13 mouse cellular contexts compared by ENCODE assay signal in the genomic region with DNA sequence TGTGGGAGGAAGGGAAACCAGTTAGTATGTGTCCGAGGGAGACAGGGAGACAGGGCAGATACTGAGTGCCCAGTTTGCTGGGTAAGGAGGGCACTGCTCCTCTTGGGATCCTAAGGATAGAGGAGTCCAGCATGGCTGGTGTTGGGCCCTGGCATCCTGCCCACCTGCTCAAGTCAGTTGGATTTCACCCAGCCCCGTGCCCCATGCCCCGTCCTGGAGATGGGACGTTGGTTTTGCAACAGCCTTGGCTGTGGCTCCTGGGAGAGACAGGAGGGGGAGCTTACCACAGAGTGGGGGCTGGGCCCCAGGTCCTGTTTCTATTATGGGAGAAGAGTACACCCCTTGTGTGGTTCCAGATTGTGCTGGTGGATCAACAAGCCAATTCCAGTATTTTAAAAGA. TPM values are rescaled to one million over a fixed set of nuclear protein-coding genes. Genes with fewer than 3 reads are reported as not detected.
A peak's percentile ranks its signal among the peaks of the same experiment; 100 is the strongest.
DNase-seq lines count a peak whose midpoint lies in the region; ATAC-seq and TF ChIP-seq lines count a peak whose summit lies in the region.
"Had no signal": no experiment of that assay in that cellular context is flagged by ENCODE, and none has a peak within 500 bp of the region (broad histone marks: within the 10 kb centered on the region; RNA-seq: fewer than 3 reads in every experiment).

No protein-coding gene starts in this region.

- DNase-seq in hindbrain, postnatal 0 days (ENCODE audit: low spot score) = peak; percentile 45
- DNase-seq in hindbrain, embryonic 14.5 days (ENCODE audit: low spot score) = no peak
- peak; percentile 89 for DNase-seq in adrenal gland, adult 2 months
- peak; percentile 54 to 81 for DNase-seq in lung, postnatal 4 days
- DNase-seq in urinary bladder, adult 18-20 months (ENCODE audit: low spot score in 2 of 2) = no peak
- no peak for DNase-seq in midbrain, embryonic 11.5 days (ENCODE audit: low spot score, missing footprints)
- DNase-seq: thymus, postnatal 4 days had no signal

- no peak overlapping the region for H3K4me3 ChIP-seq in hindbrain, postnatal 0 days (ENCODE audit: low read length)
- no peak overlapping the region for H3K4me3 ChIP-seq in hindbrain, embryonic 14.5 days (replicated peaks; ENCODE audit: low read length)
- no peak overlapping the region for H3K4me3 ChIP-seq in heart, embryonic 16.5 days (ENCODE audit: low read length)
- no peak overlapping the region for H3K4me3 ChIP-seq in midbrain, embryonic 11.5 days (ENCODE audit: low read depth, low read length)
- H3K4me3 ChIP-seq: hindbrain, embryonic 13.5 days; limb, embryonic 15.5 days had no signal

- H3K9ac ChIP-seq in hindbrain, postnatal 0 days (replicated peaks; ENCODE audit: low read length) = no peak overlapping the region
- H3K9ac ChIP-seq in hindbrain, embryonic 14.5 days = no peak overlapping the region
- no peak overlapping the region for H3K9ac ChIP-seq in heart, embryonic 16.5 days (ENCODE audit: low read length)
- H3K9ac ChIP-seq in midbrain, embryonic 11.5 days (ENCODE audit: low read length) = no peak overlapping the region
- H3K9ac ChIP-seq: hindbrain, embryonic 13.5 days; limb, embryonic 15.5 days had no signal

- no peaks in the 10 kb centered on the region for H3K9me3 ChIP-seq in hindbrain, postnatal 0 days (ENCODE audit: low read length)
- no peaks in the 10 kb centered on the region for H3K9me3 ChIP-seq in hindbrain, embryonic 14.5 days (ENCODE audit: control insufficient read depth, low read length)
- H3K9me3 ChIP-seq in heart, embryonic 16.5 days (replicated peaks; ENCODE audit: control insufficient read depth, low read length) = no peaks in the 10 kb centered on the region
- H3K9me3 ChIP-seq in midbrain, embryonic 11.5 days (ENCODE audit: control insufficient read depth, low read length) = no peaks in the 10 kb centered on the region
- H3K9me3 ChIP-seq: hindbrain, embryonic 13.5 days; limb, embryonic 15.5 days had no signal

- peaks cover 5% of the 10 kb centered on the region; the same call in 1 of the 2 replicates for H3K27me3 ChIP-seq in hindbrain, postnatal 0 days (ENCODE audit: insufficient read depth, low read length)
- H3K27me3 ChIP-seq in hindbrain, embryonic 14.5 days (ENCODE audit: control insufficient read depth, insufficient read depth, low read length) = peaks cover 24% of the 10 kb centered on the region; the same call in 1 of the 2 replicates
- H3K27me3 ChIP-seq in heart, embryonic 16.5 days (ENCODE audit: control insufficient read depth, insufficient read depth, low read length) = peaks cover 5% of the 10 kb centered on the region; the same call in 1 of the 2 replicates
- peaks cover 19% of the 10 kb centered on the region for H3K27me3 ChIP-seq in midbrain, embryonic 11.5 days (ENCODE audit: control insufficient read depth, insufficient read depth, low read length)
- H3K27me3 ChIP-seq: Patski had no signal

- H3K36me3 ChIP-seq in hindbrain, postnatal 0 days (ENCODE audit: insufficient read depth, low read length) = no peaks in the 10 kb centered on the region
- H3K36me3 ChIP-seq in hindbrain, embryonic 14.5 days (replicated peaks; ENCODE audit: control insufficient read depth, insufficient read depth) = no peaks in the 10 kb centered on the region
- no peaks in the 10 kb centered on the region for H3K36me3 ChIP-seq in heart, embryonic 16.5 days (ENCODE audit: control insufficient read depth, insufficient read depth)
- no peaks in the 10 kb centered on the region for H3K36me3 ChIP-seq in midbrain, embryonic 11.5 days (ENCODE audit: control insufficient read depth, insufficient read depth, low read length)
- H3K36me3 ChIP-seq: hindbrain, embryonic 13.5 days; limb, embryonic 15.5 days had no signal

- no peaks in the 10 kb centered on the region for H3K4me1 ChIP-seq in hindbrain, postnatal 0 days (ENCODE audit: insufficient read depth, low read length)
- peaks cover 5% of the 10 kb centered on the region; the same call in 1 of the 2 replicates for H3K4me1 ChIP-seq in hindbrain, embryonic 14.5 days (replicated peaks; ENCODE audit: control insufficient read depth, insufficient read depth, low read length)
- peaks cover 19% of the 10 kb centered on the region for H3K4me1 ChIP-seq in heart, embryonic 16.5 days (ENCODE audit: control insufficient read depth, insufficient read depth, low read length)
- peaks cover 4% of the 10 kb centered on the region; the same call in 1 of the 2 replicates for H3K4me1 ChIP-seq in midbrain, embryonic 11.5 days (ENCODE audit: control insufficient read depth, insufficient read depth, low read length)

- TF ChIP-seq CTCF in hindbrain, postnatal 0 days (IDR thresholded peaks at IDR 0.05; ENCODE audit: low read depth) = no peak

- no peak overlapping the region for H3K27ac ChIP-seq in hindbrain, postnatal 0 days
- H3K27ac ChIP-seq in hindbrain, embryonic 14.5 days = no peak overlapping the region
- 0 out of 2 replicates have a peak overlapping the region, but pooled peaks have one; percentile 0 for H3K27ac ChIP-seq in heart, embryonic 16.5 days (ENCODE audit: low read length)
- H3K27ac ChIP-seq in midbrain, embryonic 11.5 days (ENCODE audit: low read depth, low read length) = no peak overlapping the region
- H3K27ac ChIP-seq: hindbrain, embryonic 13.5 days; limb, embryonic 15.5 days had no signal

- H3K4me2 ChIP-seq in hindbrain, postnatal 0 days (ENCODE audit: low read depth, low read length) = no peak overlapping the region
- no peak overlapping the region for H3K4me2 ChIP-seq in hindbrain, embryonic 14.5 days (replicated peaks)
- no peak overlapping the region for H3K4me2 ChIP-seq in heart, embryonic 16.5 days (ENCODE audit: low read depth, low read length)
- H3K4me2 ChIP-seq in midbrain, embryonic 11.5 days = no peak overlapping the region
- H3K4me2 ChIP-seq: hindbrain, embryonic 13.5 days; limb, embryonic 15.5 days had no signal

- 25% methylated on average over 4 of the region's 4 CpGs for WGBS in hindbrain, postnatal 0 days
- 77% methylated on average over 4 of the region's 4 CpGs for WGBS in hindbrain, embryonic 14.5 days
- WGBS in heart, embryonic 16.5 days = 22% methylated on average over 4 of the region's 4 CpGs
- WGBS in midbrain, embryonic 11.5 days = 69% methylated on average over 4 of the region's 4 CpGs

- ATAC-seq in hindbrain, postnatal 0 days = no peak
- ATAC-seq in hindbrain, embryonic 14.5 days (ENCODE audit: low FRiP score) = no peak
- ATAC-seq in heart, embryonic 16.5 days (replicated peaks; ENCODE audit: extremely low read depth, insufficient read depth, low FRiP score) = 0 out of 2 replicates have a peak, but pooled peaks have one; percentile 6
- ATAC-seq in activated CD4-positive, CD25-positive, alpha-beta regulatory T cell, adult 4 months = no peak
- ATAC-seq in midbrain, embryonic 11.5 days (ENCODE audit: low FRiP score) = no peak

RNA-seq across cellular contexts. Expression of a gene that starts 1.6 kb away (rescaled TPM):
- total RNA-seq in hindbrain, postnatal 0 days (2014; rRNA removed) = not detected in 2 replicates
- polyA plus RNA-seq in hindbrain, postnatal 0 days (2015; fragmentation: Nextera tagmentation; extraction: Ambion mirVana) = 0.24 TPM in 1 of 2 replicates, not detected in the other
- polyA plus RNA-seq in hindbrain, embryonic 14.5 days (2014; fragmentation: Nextera tagmentation; extraction: Ambion mirVana) = 0.47 TPM in 1 of 2 replicates, not detected in the other
- total RNA-seq in adrenal gland, adult 2 months (2021) = under 1 TPM; 0.49 to 0.79 TPM
- polyA plus RNA-seq in adrenal gland, adult 2 months (2012; rRNA removed) = 0.34 and 1.1 TPM in 2 replicates
- 0.20 and 1.1 TPM in 2 replicates for polyA plus RNA-seq in heart, embryonic 16.5 days (2015; fragmentation: Nextera tagmentation; extraction: Ambion mirVana)
- polyA plus RNA-seq in activated CD4-positive, CD25-positive, alpha-beta regulatory T cell, adult 4 months (2017; shearing (Covaris generic)) = not detected
- polyA plus RNA-seq in midbrain, embryonic 11.5 days (2014; fragmentation: Nextera tagmentation; extraction: Ambion mirVana) = 0.18 TPM in 1 of 2 replicates, not detected in the other
- polyA plus RNA-seq: cortical plate, adult 2 months; Patski had no signal

RNA-seq across cellular contexts. Expression of a gene that starts 6.2 kb away (rescaled TPM):
- total RNA-seq in hindbrain, postnatal 0 days (2014; rRNA removed) = not detected in 2 replicates
- polyA plus RNA-seq in hindbrain, postnatal 0 days (2015; fragmentation: Nextera tagmentation; extraction: Ambion mirVana) = not detected in 2 replicates
- polyA plus RNA-seq in hindbrain, embryonic 14.5 days (2014; fragmentation: Nextera tagmentation; extraction: Ambion mirVana) = not detected in 2 replicates
- total RNA-seq in adrenal gland, adult 2 months (2021) = 1,000 to 10,000 TPM; 2,358 to 4,405 TPM
- 4,988 and 13,425 TPM in 2 replicates for polyA plus RNA-seq in adrenal gland, adult 2 months (2012; rRNA removed)
- not detected in 2 replicates for polyA plus RNA-seq in heart, embryonic 16.5 days (2015; fragmentation: Nextera tagmentation; extraction: Ambion mirVana)
- polyA plus RNA-seq in activated CD4-positive, CD25-positive, alpha-beta regulatory T cell, adult 4 months (2017; shearing (Covaris generic)) = not detected
- not detected in 2 replicates for polyA plus RNA-seq in midbrain, embryonic 11.5 days (2014; fragmentation: Nextera tagmentation; extraction: Ambion mirVana)
- polyA plus RNA-seq: hindbrain, embryonic 13.5 days; limb, embryonic 15.5 days; Patski had no signal

RNA-seq across cellular contexts. Expression of a gene that starts 10.0 kb away (rescaled TPM):
- total RNA-seq in hindbrain, postnatal 0 days (2014; rRNA removed) = 487 and 541 TPM in 2 replicates
- 268 and 283 TPM in 2 replicates for polyA plus RNA-seq in hindbrain, postnatal 0 days (2015; fragmentation: Nextera tagmentation; extraction: Ambion mirVana)
- 288 and 294 TPM in 2 replicates for polyA plus RNA-seq in hindbrain, embryonic 14.5 days (2014; fragmentation: Nextera tagmentation; extraction: Ambion mirVana)
- 1 to 10 TPM; 1.2 to 2.2 TPM for total RNA-seq in adrenal gland, adult 2 months (2021)
- 4.2 and 4.6 TPM in 2 replicates for polyA plus RNA-seq in adrenal gland, adult 2 months (2012; rRNA removed)
- 9.1 and 9.8 TPM in 2 replicates for polyA plus RNA-seq in heart, embryonic 16.5 days (2015; fragmentation: Nextera tagmentation; extraction: Ambion mirVana)
- polyA plus RNA-seq in activated CD4-positive, CD25-positive, alpha-beta regulatory T cell, adult 4 months (2017; shearing (Covaris generic)) = 1 to 10 TPM; 1.6 to 2.1 TPM
- polyA plus RNA-seq in midbrain, embryonic 11.5 days (2014; fragmentation: Nextera tagmentation; extraction: Ambion mirVana) = 112 and 117 TPM in 2 replicates

RNA-seq across cellular contexts. Expression of a gene that starts 10.2 kb away (rescaled TPM):
- 9.4 and 20.5 TPM in 2 replicates for total RNA-seq in hindbrain, postnatal 0 days (2014; rRNA removed)
- polyA plus RNA-seq in hindbrain, postnatal 0 days (2015; fragmentation: Nextera tagmentation; extraction: Ambion mirVana) = 11.6 and 11.8 TPM in 2 replicates
- polyA plus RNA-seq in hindbrain, embryonic 14.5 days (2014; fragmentation: Nextera tagmentation; extraction: Ambion mirVana) = 10.1 and 12.8 TPM in 2 replicates
- under 1 TPM; 0.62 to 0.63 TPM for total RNA-seq in adrenal gland, adult 2 months (2021)
- 3.4 and 4.1 TPM in 2 replicates for polyA plus RNA-seq in adrenal gland, adult 2 months (2012; rRNA removed)
- 1.2 and 1.9 TPM in 2 replicates for polyA plus RNA-seq in heart, embryonic 16.5 days (2015; fragmentation: Nextera tagmentation; extraction: Ambion mirVana)
- not detected for polyA plus RNA-seq in activated CD4-positive, CD25-positive, alpha-beta regulatory T cell, adult 4 months (2017; shearing (Covaris generic))
- polyA plus RNA-seq in midbrain, embryonic 11.5 days (2014; fragmentation: Nextera tagmentation; extraction: Ambion mirVana) = 11.9 and 12.1 TPM in 2 replicates

RNA-seq across cellular contexts. Expression of a gene that starts 24.3 kb away (rescaled TPM):
- 71.4 and 82.2 TPM in 2 replicates for total RNA-seq in hindbrain, postnatal 0 days (2014; rRNA removed)
- polyA plus RNA-seq in hindbrain, postnatal 0 days (2015; fragmentation: Nextera tagmentation; extraction: Ambion mirVana) = 43.2 and 48.4 TPM in 2 replicates
- polyA plus RNA-seq in hindbrain, embryonic 14.5 days (2014; fragmentation: Nextera tagmentation; extraction: Ambion mirVana) = 42.0 and 42.5 TPM in 2 replicates
- total RNA-seq in adrenal gland, adult 2 months (2021) = 10 to 100 TPM; 38.4 to 43.0 TPM
- 126 and 132 TPM in 2 replicates for polyA plus RNA-seq in adrenal gland, adult 2 months (2012; rRNA removed)
- polyA plus RNA-seq in heart, embryonic 16.5 days (2015; fragmentation: Nextera tagmentation; extraction: Ambion mirVana) = 44.9 and 45.2 TPM in 2 replicates
- polyA plus RNA-seq in activated CD4-positive, CD25-positive, alpha-beta regulatory T cell, adult 4 months (2017; shearing (Covaris generic)) = 10 to 100 TPM in 1 of 2 experiments, 1 to 10 TPM in 1; 6.7 to 10.5 TPM
- 39.7 and 45.7 TPM in 2 replicates for polyA plus RNA-seq in midbrain, embryonic 11.5 days (2014; fragmentation: Nextera tagmentation; extraction: Ambion mirVana)

Comparison
In these comparisons a context has a peak if more than half of its experiments do, and no peak if none do; other contexts are left out.
1. DNase-seq: peak in hindbrain, postnatal 0 days (single experiment), adrenal gland, adult 2 months (single experiment) and lung, postnatal 4 days (2 of 2); none in hindbrain, embryonic 14.5 days (single experiment), urinary bladder, adult 18-20 months (0 of 2) and midbrain, embryonic 11.5 days (single experiment).
2. RNA of a gene that starts 6.2 kb away (polyA plus RNA-seq): 4,988 to 13,425 TPM in adrenal gland, adult 2 months; not detected in heart, embryonic 16.5 days, not detected in hindbrain, postnatal 0 days, not detected in hindbrain, embryonic 14.5 days, not detected in activated CD4-positive, CD25-positive, alpha-beta regulatory T cell, adult 4 months and not detected in midbrain, embryonic 11.5 days; every median in the first group is over 1,000 times any median in the second.
3. RNA of a gene that starts 10.0 kb away (polyA plus RNA-seq): 288 to 294 TPM in hindbrain, embryonic 14.5 days, 268 to 283 TPM in hindbrain, postnatal 0 days and 112 to 117 TPM in midbrain, embryonic 11.5 days; 9.1 to 9.8 TPM in heart, embryonic 16.5 days, 4.2 to 4.6 TPM in adrenal gland, adult 2 months and 1.6 to 2.1 TPM in activated CD4-positive, CD25-positive, alpha-beta regulatory T cell, adult 4 months; every median in the first group is over 10 times any median in the second.